Mouse (Mus musculus) heart, adult 2 months (tissue): ENCODE results near the gene Sipa1l2. TPM values are rescaled to one million over a fixed set of nuclear protein-coding genes. Genes with fewer than 3 reads are reported as not detected.

ENCODE experiments used
- DNase-seq, 2 experiments: peaks; one replicate each; pipeline ENCODE4 v3.0.0; 2021
- H3K27ac ChIP-seq: fragments of 200-600 bp; 2 replicates; pipeline ENCODE4 v1.8.1; 2022
- H3K27me3 ChIP-seq: fragments of 200-500 bp; 2 replicates; pipeline ENCODE4 v1.6.1; 2012; ENCODE audit warnings: mild to moderate bottlenecking, low read length, inconsistent platforms, mixed read lengths; ENCODE audit not compliant: control insufficient read depth, insufficient read depth
- H3K36me3 ChIP-seq: fragments of 200-500 bp; 2 replicates; pipeline ENCODE4 v1.6.1; 2012; ENCODE audit warnings: low read length, inconsistent platforms; ENCODE audit not compliant: control insufficient read depth, insufficient read depth
- H3K4me1 ChIP-seq: fragments of 200-500 bp; 2 replicates; pipeline ENCODE4 v1.6.1; 2011; ENCODE audit warnings: low read length; ENCODE audit not compliant: control insufficient read depth, insufficient read depth
- H3K4me3 ChIP-seq: fragments of 200-600 bp; 2 replicates; pipeline ENCODE4 v1.8.1; 2022
- H3K79me2 ChIP-seq: fragments of 200-500 bp; replicated peaks from 2 replicates; pipeline ENCODE4 v1.6.1; 2012; ENCODE audit warnings: mild to moderate bottlenecking, inconsistent platforms, low read length, moderate library complexity, mixed read lengths; ENCODE audit not compliant: control insufficient read depth, insufficient read depth
- H3K9ac ChIP-seq: fragments of 200-500 bp; 2 replicates; pipeline ENCODE4 v1.6.1; 2012; ENCODE audit warnings: low read depth, mild to moderate bottlenecking, control low read depth, inconsistent platforms, low read length, mixed read lengths
- CTCF ChIP-seq: fragments of 200-600 bp; IDR thresholded peaks from 2 replicates; pipeline ENCODE4 v1.8.1; 2022; ENCODE audit warnings: antibody characterized with exemption, mild to moderate bottlenecking, moderate library complexity
- EP300 ChIP-seq: fragments of 200-500 bp; IDR thresholded peaks from 2 replicates; pipeline ENCODE4 v1.6.1; 2011; ENCODE audit warnings: low read depth, low read length, control low read depth; ENCODE audit not compliant: insufficient read depth
- POLR2A ChIP-seq: fragments of 200-500 bp; IDR thresholded peaks from 2 replicates; pipeline ENCODE4 v1.6.1; 2011; ENCODE audit warnings: mild to moderate bottlenecking, low read depth, low read length, control low read depth; ENCODE audit not compliant: insufficient read depth
- WGBS: fragments of 180-500 bp; shearing (Covaris S2); methylation state at CpG from one replicate; pipeline ENCODE4 v1.1.7; 2018; 5-methylcytosine and 5-hydroxymethylcytosine counted together
- intact Hi-C: fragments of 180-260 bp; cut with DNase I; formaldehyde crosslinking; loops from one replicate; pipeline ENCODE4 v1.15.1; 2025
- polyA plus RNA-seq: library from polyadenylated mRNA; depleted of rRNA; stranded (reverse); fragments of >200 nt; gene quantifications from 2 replicates; pipeline ENCODE4 v1.2.3, GENCODE M21; 2012
- total RNA-seq, 2 experiments: library from RNA; stranded (reverse); gene quantifications; 2 replicates each; pipeline ENCODE4 v1.2.3; 2021

Gene Sipa1l2
- total and polyA plus RNA-seq, 3 experiments: 27.0 to 45.4 (median 42.9) TPM

GRCm38 (mm10) chr8:125590363-125590762 lies 20.8 kb upstream of the Sipa1l2 start:
- no peaks in the 10 kb centered on the region; the same call in 1 of the 2 replicates for H3K4me1 ChIP-seq
- no peaks in the 10 kb centered on the region for H3K27me3 ChIP-seq
- no peak for DNase-seq
- no peaks in the 10 kb centered on the region for H3K79me2 ChIP-seq
- intact Hi-C loops: no loop called here
- TF ChIP-seq POLR2A (no peak), CTCF (no peak), EP300 (no peak)
- 84% methylated on average over 3 of the region's 3 CpGs for WGBS
- H3K36me3 ChIP-seq: no peaks in the 10 kb centered on the region
- no peak overlapping the region for H3K4me3 ChIP-seq
- H3K9ac ChIP-seq: no peak overlapping the region
- H3K27ac ChIP-seq: no peak overlapping the region

DNA sequence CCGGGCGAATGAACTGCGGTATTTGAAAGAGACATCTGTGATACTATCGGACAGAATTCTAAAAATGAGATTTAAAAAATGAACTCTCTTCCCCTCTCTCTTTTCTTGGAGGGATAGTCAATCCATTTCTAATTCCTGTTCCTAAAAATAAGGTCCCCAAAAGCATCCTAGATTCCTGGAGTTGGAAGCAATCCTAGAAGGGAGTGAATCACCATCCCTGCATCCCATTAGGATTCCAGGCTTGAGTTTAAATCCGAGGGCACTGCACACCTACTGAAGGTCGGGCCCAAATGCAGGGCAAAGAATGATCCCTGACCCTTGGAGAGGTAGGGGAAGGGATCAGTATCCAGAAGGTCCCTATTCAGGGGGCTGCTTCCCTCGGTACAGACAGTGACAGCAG lies 17.0 kb upstream of the Sipa1l2 start:
- intact Hi-C loops: no loop called here
- H3K9ac ChIP-seq: no peak overlapping the region
- no peak overlapping the region for H3K27ac ChIP-seq
- no peak overlapping the region for H3K4me3 ChIP-seq
- H3K4me1 ChIP-seq: no peaks in the 10 kb centered on the region
- TF ChIP-seq POLR2A (no peak), EP300 (no peak), CTCF (no peak)
- H3K79me2 ChIP-seq: no peaks in the 10 kb centered on the region
- WGBS: 88% methylated on average over 7 of the region's 7 CpGs
- no peak for DNase-seq
- no peaks in the 10 kb centered on the region for H3K36me3 ChIP-seq
- no peaks in the 10 kb centered on the region for H3K27me3 ChIP-seq

DNA sequence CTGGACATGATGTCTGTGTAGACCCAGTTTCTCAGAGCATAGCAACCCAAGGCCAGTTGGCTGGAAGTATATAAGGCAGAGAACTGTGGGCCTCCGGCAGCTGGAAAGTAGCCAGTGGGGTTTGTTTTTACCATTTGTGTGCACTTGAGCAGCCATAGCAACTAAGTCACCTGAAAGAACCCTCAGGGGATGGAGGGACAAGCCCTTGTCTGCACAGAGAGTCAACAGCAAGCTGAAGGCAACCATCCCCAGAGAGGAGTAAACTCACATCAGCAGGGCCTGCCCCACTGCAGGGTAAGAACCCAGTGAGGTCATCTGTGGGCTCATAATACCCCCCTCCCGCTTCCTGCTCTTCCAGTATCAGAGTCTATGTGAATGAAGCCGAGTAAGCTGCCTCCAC lies 14.7 kb upstream of the Sipa1l2 start:
- Histone ChIP-seq H3K79me2 (no peaks in the 10 kb centered on the region), H3K27me3 (no peaks in the 10 kb centered on the region), H3K4me1 (no peaks in the 10 kb centered on the region), H3K27ac (no peak overlapping the region), H3K36me3 (no peaks in the 10 kb centered on the region), H3K4me3 (no peak overlapping the region), H3K9ac (no peak overlapping the region)
- no peak for DNase-seq
- no peak for TF ChIP-seq EP300
- TF ChIP-seq CTCF: no peak
- TF ChIP-seq POLR2A: no peak
- WGBS: 38% methylated on average over 3 of the region's 3 CpGs
- intact Hi-C loops: no loop called here

- no peaks in the 10 kb centered on the region for H3K79me2 ChIP-seq
- intact Hi-C loops: no loop called here
- H3K27me3 ChIP-seq: no peaks in the 10 kb centered on the region
- no peak for TF ChIP-seq CTCF
- TF ChIP-seq POLR2A: no peak
- no peak for TF ChIP-seq EP300
- no peak overlapping the region for H3K4me3 ChIP-seq
- WGBS: 84% methylated on average over 5 of the region's 5 CpGs
- no peak for DNase-seq
- H3K27ac ChIP-seq: no peak overlapping the region
- H3K4me1 ChIP-seq: no peaks in the 10 kb centered on the region
- H3K9ac ChIP-seq: no peak overlapping the region
- H3K36me3 ChIP-seq: no peaks in the 10 kb centered on the region
These were observed 10.8 kb upstream of the Sipa1l2 start for GRCm38 (mm10) chr8:125580426-125580825.

DNA sequence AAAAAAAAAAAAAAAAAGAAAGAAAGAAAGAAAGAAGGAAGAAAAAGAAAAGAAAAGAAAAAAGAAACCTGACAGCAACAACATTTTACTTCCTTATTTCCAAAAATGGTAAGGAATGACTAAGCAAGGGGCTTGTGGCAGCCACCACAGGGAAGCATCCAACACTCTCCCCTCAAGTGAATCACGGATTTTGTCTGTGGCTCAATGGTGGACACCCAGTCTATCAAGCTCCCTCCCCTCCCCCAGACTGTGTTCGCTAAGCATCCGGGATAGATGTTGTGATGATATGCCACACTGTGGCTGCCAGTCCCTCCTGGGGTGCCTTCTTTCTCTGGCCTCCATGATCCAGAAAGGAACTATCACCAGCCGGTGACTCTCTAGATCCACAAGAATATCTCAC lies 6.5 kb upstream of the Sipa1l2 start:
- Histone ChIP-seq H3K79me2 (no peaks in the 10 kb centered on the region), H3K27me3 (no peaks in the 10 kb centered on the region), H3K36me3 (no peaks in the 10 kb centered on the region), H3K9ac (no peak overlapping the region), H3K4me3 (no peak overlapping the region), H3K4me1 (no peaks in the 10 kb centered on the region), H3K27ac (no peak overlapping the region)
- no peak for TF ChIP-seq POLR2A
- no peak for TF ChIP-seq EP300
- no peak for TF ChIP-seq CTCF
- intact Hi-C loops: no loop called here
- 86% methylated on average over 4 of the region's 4 CpGs for WGBS
- DNase-seq: no peak

DNA sequence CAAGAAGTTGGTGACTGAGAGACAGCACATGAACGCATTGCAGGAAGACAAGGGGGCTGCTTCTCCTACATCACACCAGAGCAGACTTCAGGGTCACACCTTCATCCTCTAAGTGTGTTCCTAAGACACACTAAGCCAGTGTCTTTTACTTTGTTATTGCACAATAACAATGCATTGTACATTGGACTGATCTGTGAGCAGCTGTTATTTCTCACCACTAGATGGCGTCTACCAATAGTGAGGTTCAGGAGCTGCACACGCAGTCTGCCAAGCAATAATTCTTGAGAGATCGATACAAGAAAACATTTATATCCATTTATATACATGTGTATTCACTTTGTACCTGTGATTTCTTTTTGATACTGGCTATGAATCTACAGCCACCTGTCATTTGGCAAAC lies 4.7 kb upstream of the Sipa1l2 start:
- DNase-seq: no peak
- Histone ChIP-seq H3K36me3 (no peaks in the 10 kb centered on the region), H3K79me2 (no peaks in the 10 kb centered on the region), H3K4me3 (no peak overlapping the region), H3K4me1 (peaks cover 2% of the 10 kb centered on the region; the same call in 1 of the 2 replicates), H3K9ac (no peak overlapping the region), H3K27me3 (no peaks in the 10 kb centered on the region), H3K27ac (no peak overlapping the region)
- no peak for TF ChIP-seq EP300
- no peak for TF ChIP-seq POLR2A
- peak; percentile 94 for TF ChIP-seq CTCF
- intact Hi-C loops: loop anchor here (1.0 to 5.0 kb wide), 4 partner anchors 93 to 297 kb away; partner anchors contain the start of gene Map10
- WGBS: 24% methylated on average over 4 of the region's 4 CpGs
